Mouse (Mus musculus) MEL (cell line): ENCODE results near the gene Tada2a. TPM values are rescaled to one million over a fixed set of nuclear protein-coding genes. Genes with fewer than 3 reads are reported as not detected.

Experiments
- DNase-seq: peaks from one replicate; pipeline ENCODE4 v3.0.0; 2011; ENCODE audit warnings: low read depth, low spot score
- H3K27ac ChIP-seq: 2 replicates; pipeline ENCODE4 v1.5.1; 2012; ENCODE audit warnings: low read depth, mild to moderate bottlenecking, control low read depth, low read length, moderate library complexity; ENCODE audit not compliant: control insufficient read depth
- H3K27me3 ChIP-seq, 2 experiments: fragments of 150-350 bp in 1 of 2; sonication (generic) in 1 of 2; 2 replicates each; pipeline ENCODE4 v1.6.1; 2012; ENCODE audit warnings: low read length in 2 of 2, mild to moderate bottlenecking in 2 of 2, improper control_type of control experiment in 1 of 2, moderate library complexity in 1 of 2; ENCODE audit not compliant: insufficient read depth in 2 of 2, control insufficient read depth in 1 of 2
- H3K36me3 ChIP-seq, 2 experiments: 2 replicates each; pipeline ENCODE4 v1.6.1; 2012 to 2014; ENCODE audit warnings: low read length in 2 of 2, improper control_type of control experiment in 1 of 2, inconsistent platforms in 1 of 2, mild to moderate bottlenecking in 1 of 2; ENCODE audit not compliant: insufficient read depth in 2 of 2, control insufficient read depth in 1 of 2
- H3K4me1 ChIP-seq, 2 experiments: fragments of 150-350 bp in 1 of 2; sonication (generic) in 1 of 2; 2 replicates each; pipeline ENCODE4 v1.6.1; 2012; ENCODE audit warnings: low read length in 2 of 2, improper control_type of control experiment in 1 of 2, mild to moderate bottlenecking in 1 of 2; ENCODE audit not compliant: insufficient read depth in 2 of 2, control insufficient read depth in 1 of 2
- H3K4me3 ChIP-seq, 2 experiments: fragments of 150-350 bp in 1 of 2; sonication (generic) in 1 of 2; 2 replicates each; pipeline ENCODE4 v1.5.1; 2012; ENCODE audit warnings: low read depth in 2 of 2, low read length in 2 of 2, mild to moderate bottlenecking in 2 of 2, moderate library complexity in 2 of 2, control low read depth in 1 of 2, improper control_type of control experiment in 1 of 2; ENCODE audit not compliant: control insufficient read depth in 1 of 2, insufficient read depth in 1 of 2
- H3K79me2 ChIP-seq: 2 replicates; pipeline ENCODE4 v1.6.1; 2012; ENCODE audit warnings: mild to moderate bottlenecking, low read length, moderate library complexity; ENCODE audit not compliant: control insufficient read depth, poor library complexity, insufficient read depth
- H3K9ac ChIP-seq: 2 replicates; pipeline ENCODE4 v1.6.1; 2012; ENCODE audit warnings: low read depth, mild to moderate bottlenecking, control low read depth, low read length, moderate library complexity; ENCODE audit not compliant: control insufficient read depth, poor library complexity, severe bottlenecking
- H3K9me3 ChIP-seq: fragments of 150-350 bp; sonication (generic); replicated peaks from 2 replicates; pipeline ENCODE4 v1.6.1; 2012; ENCODE audit warnings: mild to moderate bottlenecking, low read length, improper control_type of control experiment, moderate library complexity; ENCODE audit not compliant: insufficient read depth
- CHD1 ChIP-seq: IDR thresholded peaks from 2 replicates; pipeline ENCODE4 v1.6.1; 2012; ENCODE audit warnings: low read depth, mild to moderate bottlenecking, inconsistent platforms, low read length, improper control_type of control experiment
- CHD2 ChIP-seq: IDR thresholded peaks from 2 replicates; pipeline ENCODE4 v1.6.1; 2011; ENCODE audit warnings: low read length, improper control_type of control experiment
- CTCF ChIP-seq, 3 experiments: IDR thresholded peaks in 2 of 3; conservative IDR thresholded peaks in 1 of 3; 2 replicates each; pipeline ENCODE4 v1.5.1; 2011 to 2012; ENCODE audit warnings: low read length in 3 of 3, low read depth in 2 of 3, mild to moderate bottlenecking in 2 of 3, improper control_type of control experiment in 1 of 3, inconsistent platforms in 1 of 3, mixed read lengths in 1 of 3, moderate library complexity in 1 of 3; ENCODE audit not compliant: control insufficient read depth in 1 of 3, insufficient read depth in 1 of 3, poor library complexity in 1 of 3, severe bottlenecking in 1 of 3
- E2F4 ChIP-seq: IDR thresholded peaks from 2 replicates; pipeline ENCODE4 v1.6.1; 2011; ENCODE audit warnings: low read depth, low read length, improper control_type of control experiment, borderline replicate concordance
- EP300 ChIP-seq, 2 experiments: IDR thresholded peaks; 2 replicates each; pipeline ENCODE4 v1.6.1; 2011; ENCODE audit warnings: improper control_type of control experiment in 2 of 2, low read length in 2 of 2, low read depth in 1 of 2, mild to moderate bottlenecking in 1 of 2
- ETS1 ChIP-seq: IDR thresholded peaks from 2 replicates; pipeline ENCODE4 v1.6.1; 2012; ENCODE audit warnings: low read depth, mild to moderate bottlenecking, inconsistent platforms, low read length, improper control_type of control experiment, moderate library complexity
- GABPA ChIP-seq: IDR thresholded peaks from 2 replicates; pipeline ENCODE4 v1.6.1; 2012; ENCODE audit warnings: low read depth, mild to moderate bottlenecking, inconsistent platforms, low read length, improper control_type of control experiment, moderate library complexity
- HCFC1 ChIP-seq: IDR thresholded peaks from 2 replicates; pipeline ENCODE4 v1.6.1; 2012; ENCODE audit warnings: low read depth, mild to moderate bottlenecking, inconsistent platforms, low read length, improper control_type of control experiment, moderate library complexity
- KAT2A ChIP-seq: conservative IDR thresholded peaks from 2 replicates; pipeline ENCODE4 v1.6.1; 2012; ENCODE audit warnings: low read depth, low read length, improper control_type of control experiment, inconsistent platforms
- MAFK ChIP-seq: IDR thresholded peaks from 2 replicates; pipeline ENCODE4 v1.6.1; 2011; ENCODE audit warnings: low read depth, mild to moderate bottlenecking, low read length, improper control_type of control experiment, borderline replicate concordance
- MAX ChIP-seq: IDR thresholded peaks from 2 replicates; pipeline ENCODE4 v1.6.1; 2011; ENCODE audit warnings: low read length, improper control_type of control experiment
- MAZ ChIP-seq: IDR thresholded peaks from 2 replicates; pipeline ENCODE4 v1.6.1; 2012; ENCODE audit warnings: low read depth, mild to moderate bottlenecking, inconsistent platforms, low read length, improper control_type of control experiment
- MEF2A ChIP-seq: IDR thresholded peaks from 2 replicates; pipeline ENCODE4 v1.6.1; 2014; ENCODE audit warnings: low read depth, mild to moderate bottlenecking, inconsistent platforms, low read length, improper control_type of control experiment; ENCODE audit not compliant: poor library complexity, insufficient replicate concordance, severe bottlenecking; ENCODE audit errors: extremely low read depth
- MXI1 ChIP-seq: IDR thresholded peaks from 2 replicates; pipeline ENCODE4 v1.6.1; 2011; ENCODE audit warnings: mild to moderate bottlenecking, low read depth, low read length, improper control_type of control experiment
- MYC ChIP-seq: IDR thresholded peaks from 2 replicates; pipeline ENCODE4 v1.6.1; 2011; ENCODE audit warnings: low read depth, mild to moderate bottlenecking, low read length, improper control_type of control experiment, moderate library complexity
- NELFE ChIP-seq: IDR thresholded peaks from 2 replicates; pipeline ENCODE4 v1.6.1; 2011; ENCODE audit warnings: low read depth, low read length, improper control_type of control experiment
- NRF1 ChIP-seq: IDR thresholded peaks from 2 replicates; pipeline ENCODE4 v1.6.1; 2014; ENCODE audit warnings: low read depth, mild to moderate bottlenecking, inconsistent platforms, low read length, improper control_type of control experiment, moderate library complexity; ENCODE audit not compliant: poor library complexity, insufficient read depth, severe bottlenecking
- POLR2A ChIP-seq, 2 experiments: IDR thresholded peaks; 2 replicates each; pipeline ENCODE4 v1.6.1; 2011 to 2012; ENCODE audit warnings: low read length in 2 of 2, mild to moderate bottlenecking in 2 of 2, control low read depth in 1 of 2, improper control_type of control experiment in 1 of 2, low read depth in 1 of 2, moderate library complexity in 1 of 2; ENCODE audit not compliant: control insufficient read depth in 1 of 2, insufficient read depth in 1 of 2, poor library complexity in 1 of 2
- POLR2AphosphoS2 ChIP-seq: IDR thresholded peaks from 2 replicates; pipeline ENCODE4 v1.6.1; 2011; ENCODE audit warnings: low read length, improper control_type of control experiment
- RAD21 ChIP-seq: IDR thresholded peaks from 2 replicates; pipeline ENCODE4 v1.6.1; 2011; ENCODE audit warnings: mild to moderate bottlenecking, low read depth, low read length, improper control_type of control experiment
- RCOR1 ChIP-seq: IDR thresholded peaks from 2 replicates; pipeline ENCODE4 v1.6.1; 2012; ENCODE audit warnings: low read depth, mild to moderate bottlenecking, inconsistent platforms, low read length, improper control_type of control experiment
- SIN3A ChIP-seq: IDR thresholded peaks from 2 replicates; pipeline ENCODE4 v1.6.1; 2012; ENCODE audit warnings: low read length, improper control_type of control experiment, inconsistent platforms
- SMC3 ChIP-seq: IDR thresholded peaks from 2 replicates; pipeline ENCODE4 v1.6.1; 2011; ENCODE audit warnings: low read depth, low read length, improper control_type of control experiment
- TBP ChIP-seq: IDR thresholded peaks from 2 replicates; pipeline ENCODE4 v1.8.0; 2011; ENCODE audit warnings: low read depth, low read length, improper control_type of control experiment
- TCF12 ChIP-seq: IDR thresholded peaks from 2 replicates; pipeline ENCODE4 v1.6.1; 2014; ENCODE audit warnings: low read depth, mild to moderate bottlenecking, inconsistent platforms, low read length, improper control_type of control experiment, moderate library complexity
- UBTF ChIP-seq: IDR thresholded peaks from 2 replicates; pipeline ENCODE4 v1.6.1; 2012; ENCODE audit warnings: low read depth, mild to moderate bottlenecking, inconsistent platforms, low read length, improper control_type of control experiment, moderate library complexity, borderline replicate concordance; ENCODE audit not compliant: insufficient read depth
- USF1 ChIP-seq: IDR thresholded peaks from 2 replicates; pipeline ENCODE4 v1.6.1; 2014; ENCODE audit warnings: low read depth, mild to moderate bottlenecking, inconsistent platforms, low read length, improper control_type of control experiment, moderate library complexity
- USF2 ChIP-seq, 2 experiments: IDR thresholded peaks; 2 replicates each; pipeline ENCODE4 v1.6.1; 2011 to 2012; ENCODE audit warnings: improper control_type of control experiment in 2 of 2, low read length in 2 of 2, borderline replicate concordance in 1 of 2, inconsistent platforms in 1 of 2, low read depth in 1 of 2, mild to moderate bottlenecking in 1 of 2; ENCODE audit not compliant: insufficient read depth in 1 of 2
- ZKSCAN1 ChIP-seq: IDR thresholded peaks from 2 replicates; pipeline ENCODE4 v1.6.1; 2012; ENCODE audit warnings: low read depth, mild to moderate bottlenecking, inconsistent platforms, low read length, improper control_type of control experiment, moderate library complexity
- ZNF384 ChIP-seq: IDR thresholded peaks from 2 replicates; pipeline ENCODE4 v1.6.1; 2012; ENCODE audit warnings: low read depth, mild to moderate bottlenecking, inconsistent platforms, low read length, improper control_type of control experiment
- polyA plus RNA-seq, 2 experiments: library from polyadenylated mRNA; stranded (reverse) in 1 of 2; unstranded in 1 of 2; fragments of >175 nt in 1 of 2; fragments of >200 nt in 1 of 2; gene quantifications; 2 replicates each; pipeline versions ENCODE4 v1.2.1 to v1.2.4; 2012; ENCODE audit warnings: low replicate concordance in 2 of 2, low read depth in 1 of 2; ENCODE audit not compliant: insufficient read length in 2 of 2, insufficient read depth in 1 of 2, missing spikeins in 1 of 2
- total RNA-seq: library from RNA; depleted of rRNA; stranded (reverse); fragments of 300-350 nt; gene quantifications from 2 replicates; pipeline ENCODE4 v1.2.3, GENCODE M21; 2012

Gene Tada2a
- total and polyA plus RNA-seq, 3 experiments = 35.9 to 37.8 TPM; not detected in 1

GRCm38 (mm10) chr11:84117431-84117830, 12.0 kb downstream of the Tada2a start:
- H3K4me1 ChIP-seq = no peaks in the 10 kb centered on the region
- TF ChIP-seq NELFE = no peak
- TF ChIP-seq SMC3 = no peak
- TF ChIP-seq NRF1 = no peak
- TF ChIP-seq MXI1 = no peak
- TF ChIP-seq USF2 (IDR thresholded peaks at IDR 0.05; ENCODE audit: borderline replicate concordance in 1 of 2, insufficient read depth in 1 of 2, low read depth in 1 of 2, low read length in 2 of 2) = no peak
- TF ChIP-seq CHD1 = no peak
- no peak for TF ChIP-seq TCF12
- no peak for TF ChIP-seq CHD2
- no peak for TF ChIP-seq HCFC1
- no peak for TF ChIP-seq USF1
- H3K9ac ChIP-seq = no peak overlapping the region
- H3K27me3 ChIP-seq = no peaks in the 10 kb centered on the region
- H3K27ac ChIP-seq = no peak overlapping the region
- H3K36me3 ChIP-seq = peaks cover 0 to 16% of the 10 kb centered on the region in 2 experiments; a peak in 2 of 4 replicates
- H3K4me3 ChIP-seq = no peak overlapping the region
- H3K79me2 ChIP-seq = no peaks in the 10 kb centered on the region
- no peak for DNase-seq
- H3K9me3 ChIP-seq = no peaks in the 10 kb centered on the region

GRCm38 (mm10) chr11:84116221-84116620, 13.2 kb downstream of the Tada2a start:
- no peak overlapping the region for H3K9ac ChIP-seq
- H3K36me3 ChIP-seq = peaks cover 0 to 19% of the 10 kb centered on the region in 2 experiments; a peak in 2 of 4 replicates
- H3K27me3 ChIP-seq = no peaks in the 10 kb centered on the region

More at GRCm38 (mm10) chr11:84116221-84116620, 13.2 kb downstream of the Tada2a start:
- no peak overlapping the region for H3K4me3 ChIP-seq
- H3K27ac ChIP-seq = no peak overlapping the region
- no peaks in the 10 kb centered on the region for H3K4me1 ChIP-seq
- no peaks in the 10 kb centered on the region for H3K9me3 ChIP-seq
- H3K79me2 ChIP-seq = no peaks in the 10 kb centered on the region
- no peak for TF ChIP-seq POLR2AphosphoS2
- no peak for TF ChIP-seq UBTF
- TF ChIP-seq EP300 (IDR thresholded peaks at IDR 0.05; ENCODE audit: low read depth in 1 of 2, low read length in 2 of 2) = no peak
- no peak for TF ChIP-seq MAZ
- no peak for TF ChIP-seq HCFC1
- TF ChIP-seq E2F4 = no peak
- no peak for TF ChIP-seq KAT2A
- TF ChIP-seq SMC3 = no peak; the same call in 1 of the 2 replicates
- no peak for TF ChIP-seq USF2 (IDR thresholded peaks at IDR 0.05; ENCODE audit: borderline replicate concordance in 1 of 2, insufficient read depth in 1 of 2, low read depth in 1 of 2, low read length in 2 of 2)
- peak; percentile 7 for TF ChIP-seq RAD21
- no peak for TF ChIP-seq TBP
- no peak for TF ChIP-seq MEF2A
- peak; percentile 5 to 53 (median 43); a peak in 4 of 6 replicates for TF ChIP-seq CTCF (IDR thresholded peaks at IDR 0.05 in 2 of 3, conservative IDR thresholded peaks at IDR 0.05 in 1 of 3; ENCODE audit: control insufficient read depth in 1 of 3, insufficient read depth in 1 of 3, low read depth in 2 of 3, low read length in 3 of 3, poor library complexity in 1 of 3, severe bottlenecking in 1 of 3)
- TF ChIP-seq ETS1 = no peak
- no peak for TF ChIP-seq MAFK
- TF ChIP-seq NELFE = no peak
- TF ChIP-seq CHD2 = no peak
- TF ChIP-seq ZNF384 = 0 out of 2 replicates have a peak, but pooled peaks have one; percentile 43
- TF ChIP-seq POLR2A (IDR thresholded peaks at IDR 0.05; ENCODE audit: control insufficient read depth in 1 of 2, insufficient read depth in 1 of 2, low read depth in 1 of 2, low read length in 2 of 2, poor library complexity in 1 of 2) = no peak
- TF ChIP-seq MYC = peak; percentile 80; the same call in 1 of the 2 replicates
- no peak for TF ChIP-seq ZKSCAN1
- TF ChIP-seq MAX = no peak
- TF ChIP-seq RCOR1 = no peak
- TF ChIP-seq CHD1 = no peak
- no peak for TF ChIP-seq GABPA
- TF ChIP-seq SIN3A = no peak
- TF ChIP-seq, all 39 proteins: peak for 4
- peak; percentile 55 for DNase-seq
